Mouse (Mus musculus) CD4-positive, CD25-positive, alpha-beta regulatory T cell, adult 4 months (primary cell): ENCODE results near the gene Nck1. TPM values are rescaled to one million over a fixed set of nuclear protein-coding genes. Genes with fewer than 3 reads are reported as not detected.

Source experiments
- ATAC-seq: one replicate; pipeline ENCODE4 v1.8.0; 2017
- polyA plus RNA-seq, 2 experiments: library from polyadenylated mRNA; unstranded; fragments of 100-300 nt; shearing (Covaris generic); gene quantifications; one replicate each; pipeline ENCODE4 v1.2.1; 2017

The Nck1 gene
- polyA plus RNA-seq: 10 to 100 TPM; 67.2 to 87.4 TPM

DNA sequence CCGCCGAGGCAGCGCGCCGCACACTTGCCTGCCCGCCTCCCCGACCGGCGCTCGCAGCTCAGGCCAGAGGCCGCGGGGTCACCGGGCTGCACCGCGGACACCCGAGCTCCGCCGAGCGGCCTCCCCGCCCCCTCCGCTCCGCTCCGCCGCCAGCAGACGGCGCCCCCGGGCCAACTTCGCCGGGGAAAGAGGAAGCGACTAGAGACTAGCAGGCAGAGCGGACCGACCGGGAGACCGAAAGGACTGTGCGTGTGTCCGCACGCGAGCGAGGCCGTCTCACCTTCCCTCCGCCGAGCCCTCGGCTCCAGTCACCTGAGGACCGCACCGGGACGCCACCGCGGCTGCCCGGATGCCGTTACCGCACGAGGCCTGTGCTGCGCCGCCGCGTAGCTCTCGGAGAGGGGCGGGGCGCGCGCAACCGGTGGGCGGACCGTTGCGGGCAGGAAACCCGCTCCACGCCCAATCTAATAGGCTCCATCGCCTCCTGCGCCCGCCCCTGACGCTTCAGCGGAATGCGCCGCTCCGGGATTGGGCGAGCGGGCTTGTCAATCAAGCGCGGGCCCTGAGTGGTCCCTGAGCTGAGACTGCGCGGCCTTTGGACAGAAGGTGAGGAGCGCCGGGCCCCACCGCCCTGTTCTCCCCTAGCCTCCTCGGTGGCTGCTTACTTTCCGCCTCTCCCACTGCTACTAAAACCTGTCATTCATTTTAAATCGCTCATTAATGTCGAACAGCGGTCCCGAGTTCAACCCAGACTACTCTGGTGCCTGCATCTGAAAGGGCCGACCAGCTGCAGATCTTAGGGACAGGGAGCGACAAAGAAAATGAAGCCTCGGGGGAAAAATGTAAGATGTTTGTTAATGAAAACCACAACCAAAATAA is at the start of gene Nck1:
TSS of gene Nck1 (minus strand) at position 420 of the 879 bp plus-strand sequence.
- peak; percentile 91 for ATAC-seq

DNA sequence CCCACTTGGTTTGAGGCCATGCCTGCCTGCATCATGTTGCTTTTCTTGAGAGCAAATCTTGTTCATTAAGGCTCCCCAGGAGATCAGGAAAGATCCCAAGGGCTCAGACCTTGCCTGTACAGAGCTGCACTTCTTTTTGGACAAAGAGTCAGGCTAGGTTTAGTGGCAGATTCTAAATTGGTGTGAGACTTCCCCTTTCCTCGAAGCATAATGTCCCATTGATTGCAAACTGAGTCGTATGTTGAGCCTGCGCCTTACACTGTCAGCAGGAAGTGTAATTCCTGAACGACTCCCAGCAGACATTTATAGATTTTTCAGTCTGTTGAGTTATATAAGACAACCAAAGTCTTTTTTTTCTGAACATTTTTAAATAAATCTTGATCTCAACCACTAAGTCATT is 44.5 kb upstream of the Nck1 start:
- ATAC-seq: no peak

DNA sequence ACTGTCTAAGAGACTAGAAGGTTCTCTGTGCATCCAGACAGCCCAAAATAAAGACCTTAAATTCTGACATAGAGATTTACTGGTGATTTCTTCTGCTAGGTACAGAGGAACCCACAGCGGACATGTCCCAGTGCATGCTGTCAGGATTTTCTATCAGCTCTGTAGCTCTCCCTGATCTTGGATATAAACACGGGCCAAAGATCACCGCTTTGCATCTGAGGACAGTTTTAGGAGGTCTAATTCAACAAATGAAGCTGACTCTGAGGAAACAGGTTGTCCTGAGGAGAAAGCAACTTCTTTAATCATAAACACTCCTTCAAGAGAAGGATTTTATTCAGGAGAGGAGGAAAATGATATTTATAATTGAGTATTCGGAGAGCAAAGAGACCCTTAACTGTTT is 38.1 kb upstream of the Nck1 start:
- ATAC-seq: no peak

DNA sequence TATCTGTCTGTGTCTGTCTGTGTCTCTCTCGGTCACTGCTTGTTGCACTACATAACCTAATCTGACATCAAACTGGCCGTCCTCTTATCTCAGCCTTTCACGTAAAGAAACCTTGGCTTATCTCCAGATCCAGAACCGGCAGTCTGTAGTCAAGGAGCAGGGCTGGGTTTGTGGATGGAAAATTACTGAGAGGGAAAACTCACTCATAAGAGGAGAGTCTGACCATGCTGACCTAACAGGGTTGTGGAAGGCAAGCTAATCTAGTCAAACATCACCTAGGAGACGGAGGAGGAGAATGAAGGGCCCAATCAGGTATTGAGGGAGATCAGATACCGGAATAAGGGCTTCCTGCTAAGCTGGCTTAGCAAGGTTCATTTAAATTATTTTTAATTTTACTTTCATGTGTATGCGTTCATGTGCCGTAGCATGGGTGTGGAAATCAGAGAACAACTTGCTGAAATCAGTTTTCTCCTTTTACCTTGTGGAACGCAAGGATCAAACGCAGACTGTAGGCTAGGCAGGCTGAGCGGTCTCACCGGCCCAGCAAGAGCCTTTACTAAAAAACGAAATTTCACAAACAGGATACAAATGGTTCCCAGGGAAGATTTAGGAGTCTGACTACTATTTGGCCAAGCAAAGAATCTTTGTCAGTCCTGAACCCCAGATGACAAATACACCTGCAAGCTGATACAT is 37.1 kb upstream of the Nck1 start:
- ATAC-seq: no peak

DNA sequence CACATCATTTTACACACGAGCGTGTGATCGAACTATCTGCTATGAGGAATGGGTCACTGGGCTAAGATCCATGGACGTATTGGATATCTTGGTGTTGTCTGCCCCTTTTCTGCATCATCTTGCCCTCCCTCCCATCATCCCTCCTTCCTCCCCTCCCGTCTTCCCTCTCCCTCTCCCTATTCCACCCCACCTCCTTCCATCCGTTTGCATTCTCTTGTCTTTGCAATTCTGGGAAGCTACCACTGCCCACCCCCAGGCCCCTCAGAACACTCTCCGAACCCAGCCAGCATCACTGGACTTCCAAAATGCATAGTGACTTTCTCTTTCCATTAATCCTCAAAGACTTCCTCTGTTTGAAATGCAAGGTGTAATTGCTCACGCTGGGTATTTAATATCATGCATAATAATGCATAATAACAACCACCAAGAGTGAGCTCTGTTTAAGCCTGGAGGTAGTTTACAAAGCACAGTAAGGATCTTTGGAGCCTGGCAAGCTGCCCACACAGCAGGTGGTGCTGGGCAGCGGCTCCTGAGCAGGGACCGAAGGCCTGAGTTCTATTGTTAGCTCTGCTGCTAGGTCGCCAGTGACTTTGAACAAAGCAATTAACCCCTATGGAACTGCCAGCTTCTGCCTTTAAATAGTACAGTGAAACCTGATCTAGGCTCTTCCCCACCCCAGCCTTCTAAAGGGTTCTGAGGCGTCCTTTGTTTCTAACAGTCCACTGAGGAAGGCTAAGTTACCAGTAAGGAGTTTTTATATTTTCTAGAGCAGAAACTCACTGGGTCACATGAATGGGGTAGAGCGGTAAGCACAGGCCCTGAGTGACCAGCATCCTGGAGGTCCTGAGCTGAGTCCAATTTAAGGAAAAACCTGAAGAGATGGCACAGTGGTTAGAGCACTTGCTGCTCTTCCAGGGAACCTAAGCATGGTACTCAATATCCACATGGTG is 35.9 kb upstream of the Nck1 start:
- no peak for ATAC-seq

DNA sequence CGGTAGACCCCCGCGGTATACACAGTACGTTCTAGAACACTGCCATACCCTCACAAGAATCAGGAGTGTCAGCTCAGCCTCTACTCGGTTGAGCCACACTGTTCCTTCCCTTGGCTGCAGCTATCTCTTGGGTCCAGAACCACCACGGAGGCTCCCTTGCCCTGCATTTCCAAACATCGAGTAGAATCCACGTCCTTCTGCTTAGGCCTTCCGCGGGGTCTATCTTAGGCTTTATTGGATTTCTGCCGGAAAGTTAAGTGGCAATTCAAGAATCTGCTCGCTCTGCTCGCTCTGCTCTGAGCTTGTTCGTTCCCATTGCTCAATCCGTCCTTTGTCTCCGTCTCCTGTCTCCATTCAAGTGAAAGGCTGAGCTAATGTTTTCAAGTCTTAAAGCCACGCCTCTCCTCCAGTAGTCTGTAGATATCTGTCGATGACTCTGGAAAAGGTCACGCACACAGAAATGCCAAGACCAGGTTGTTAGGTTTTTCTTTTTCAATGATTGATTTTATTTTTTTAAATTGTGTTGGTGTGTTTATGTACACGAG is 34.3 kb upstream of the Nck1 start:
- ATAC-seq: no peak

DNA sequence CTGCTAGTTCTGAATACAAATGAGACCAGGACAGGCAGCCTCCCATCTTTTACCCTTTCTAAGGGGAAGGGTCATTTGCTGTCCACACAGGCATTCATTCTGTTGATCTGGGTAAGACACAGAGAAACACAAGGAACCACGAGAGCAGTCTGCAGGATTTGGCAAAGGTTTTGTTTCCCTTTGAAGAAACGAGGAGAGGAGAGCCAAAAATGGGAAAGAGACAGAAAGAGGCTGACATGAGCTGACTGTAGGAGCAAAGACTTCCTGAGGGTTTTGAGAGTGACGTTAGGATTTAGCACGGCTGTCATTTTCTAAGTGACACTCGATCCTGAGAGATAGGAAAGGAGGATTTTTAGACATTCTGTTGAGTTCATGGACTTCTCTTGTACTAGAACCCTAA is 28.0 kb upstream of the Nck1 start:
- no peak for ATAC-seq

DNA sequence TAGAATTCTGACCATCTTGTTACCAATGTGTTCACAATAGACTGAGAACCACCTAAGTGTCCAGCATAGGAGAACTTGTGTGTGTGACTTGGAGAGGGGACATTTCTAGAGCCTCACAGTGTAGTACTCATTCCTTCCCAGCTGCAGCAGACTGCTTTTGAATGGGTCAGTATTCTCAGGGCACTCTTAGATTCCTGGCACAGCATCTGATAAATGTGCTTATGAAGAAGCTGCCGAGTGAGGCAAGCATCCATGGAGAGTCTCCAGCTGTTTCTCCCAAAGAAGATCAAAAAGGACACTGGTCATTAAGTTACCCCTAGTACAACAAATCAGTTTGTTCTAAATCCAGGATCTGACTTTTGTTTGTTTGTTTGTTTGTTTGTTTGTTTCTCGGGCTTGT is 27.4 kb upstream of the Nck1 start:
- no peak for ATAC-seq

DNA sequence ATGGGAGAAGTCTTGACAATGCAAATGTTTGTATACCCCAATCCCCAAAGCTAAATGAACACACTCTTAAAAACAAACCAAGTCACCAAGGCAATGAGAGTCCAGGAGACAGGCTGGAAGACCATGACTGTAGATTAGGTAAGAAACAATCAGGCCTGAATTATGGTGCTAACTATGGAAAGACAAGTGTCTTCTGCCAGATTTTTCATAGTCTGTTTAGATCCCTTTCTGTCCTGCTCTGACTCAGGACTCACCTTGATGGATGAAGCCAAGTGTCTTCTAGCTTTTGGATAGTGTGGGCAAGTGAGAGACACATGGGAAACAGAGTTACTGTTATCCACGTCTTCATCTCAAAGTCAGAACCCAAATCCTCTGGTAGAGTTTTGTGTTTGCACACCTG is 25.6 kb upstream of the Nck1 start:
- no peak for ATAC-seq

DNA sequence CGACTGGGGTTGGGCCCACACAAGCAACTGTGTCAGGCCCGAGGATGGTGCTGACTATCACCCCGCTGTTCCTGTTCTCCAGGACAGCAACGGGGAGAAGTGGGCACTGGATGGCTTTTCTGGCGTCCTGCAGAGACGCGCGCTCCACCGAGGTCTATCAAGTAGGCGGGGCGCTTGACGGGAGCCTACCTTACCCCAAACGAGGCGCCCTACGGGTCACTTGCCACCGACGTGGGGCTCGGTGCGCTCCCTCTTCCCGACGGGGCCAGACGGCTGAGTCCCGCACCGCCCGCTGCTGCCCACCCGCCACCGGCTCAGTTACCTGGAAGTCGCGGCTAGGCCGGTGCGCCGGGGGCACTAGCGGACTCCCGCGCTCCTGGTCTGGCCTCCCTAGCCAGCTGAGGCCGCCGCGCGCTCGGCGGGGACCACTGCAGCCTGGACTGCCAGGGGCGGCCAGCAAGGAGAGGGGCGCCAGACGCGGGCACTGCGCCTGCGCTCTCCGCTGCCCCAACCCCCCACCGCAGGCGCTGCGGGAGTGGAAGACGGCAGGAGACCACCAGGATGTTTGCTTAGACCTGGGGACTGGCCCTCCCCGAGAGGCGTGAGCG is 24.8 kb upstream of the Nck1 start, which contains the start of gene Slc35g2:
TSS of gene Slc35g2 (minus strand) at position 465 of the 608 bp plus-strand sequence.
- ATAC-seq: no peak

DNA sequence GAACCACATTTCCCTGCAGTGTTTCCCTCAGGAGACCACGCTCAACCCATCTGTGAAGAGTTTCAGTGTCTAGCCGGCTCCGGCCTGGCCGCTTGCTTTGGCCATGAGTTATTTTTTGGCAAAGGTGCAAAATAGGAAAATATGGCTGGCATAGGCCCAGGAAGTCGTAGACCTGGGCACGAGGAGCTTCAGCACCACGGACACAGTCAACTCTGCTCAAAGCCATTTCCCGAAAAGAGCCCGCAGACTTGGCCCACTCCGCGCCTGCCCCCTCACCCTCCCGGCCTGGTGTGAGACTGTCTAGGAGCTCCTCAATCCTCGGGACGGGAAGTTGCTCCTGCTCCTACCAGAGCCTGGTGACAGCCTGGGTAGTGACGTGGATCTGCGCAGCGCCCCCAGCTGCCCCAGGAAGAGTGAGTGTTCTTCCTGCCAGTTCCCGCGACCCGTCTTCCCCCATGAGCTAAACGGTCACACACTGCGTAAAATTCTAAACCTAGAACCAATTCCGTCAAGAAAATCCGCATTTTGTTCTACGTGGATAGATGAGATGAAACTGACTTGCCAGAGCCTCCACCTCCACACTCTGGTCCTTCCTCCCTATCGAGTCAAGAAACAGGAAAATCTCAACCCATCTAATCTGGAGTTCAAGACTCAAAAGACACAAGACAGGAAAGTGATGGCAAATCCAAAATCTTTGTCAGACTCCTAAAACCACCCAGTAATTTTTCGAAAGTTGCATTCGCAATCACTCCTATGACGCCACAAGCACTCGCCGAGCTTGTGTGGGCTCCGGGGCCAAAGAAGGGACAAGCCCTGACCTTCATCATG is 24.1 kb upstream of the Nck1 start:
- ATAC-seq: peak; percentile 53

DNA sequence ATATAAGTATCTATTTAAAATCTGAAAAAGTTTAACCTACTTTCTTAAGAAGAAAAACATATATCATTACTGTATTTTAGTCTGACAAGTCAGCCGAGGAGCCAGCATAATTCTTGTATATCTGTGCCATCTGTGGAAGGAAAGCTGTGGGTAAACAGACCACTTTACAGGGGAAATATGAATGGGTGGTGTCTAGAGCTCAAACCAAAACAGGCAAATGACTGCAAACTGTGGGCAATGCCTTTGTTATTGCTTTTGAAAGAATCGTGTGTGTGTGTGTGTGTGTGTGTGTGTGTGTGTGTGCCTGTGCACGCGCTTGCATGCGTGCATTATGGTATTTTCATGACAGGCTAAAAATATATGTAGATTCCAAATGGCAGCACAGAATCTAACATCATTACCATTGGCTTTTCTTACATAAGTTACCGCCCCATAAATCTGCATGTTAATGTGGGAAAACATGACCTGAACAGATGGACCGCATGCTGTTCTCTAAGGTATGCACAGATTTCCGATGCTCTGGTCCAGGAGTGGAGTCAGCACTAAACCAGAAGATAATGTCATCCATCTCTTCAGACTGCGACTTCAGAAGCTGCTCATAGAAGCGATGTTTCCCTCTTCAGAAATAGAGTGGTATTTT is 14.4 kb upstream of the Nck1 start:
- no peak for ATAC-seq

DNA sequence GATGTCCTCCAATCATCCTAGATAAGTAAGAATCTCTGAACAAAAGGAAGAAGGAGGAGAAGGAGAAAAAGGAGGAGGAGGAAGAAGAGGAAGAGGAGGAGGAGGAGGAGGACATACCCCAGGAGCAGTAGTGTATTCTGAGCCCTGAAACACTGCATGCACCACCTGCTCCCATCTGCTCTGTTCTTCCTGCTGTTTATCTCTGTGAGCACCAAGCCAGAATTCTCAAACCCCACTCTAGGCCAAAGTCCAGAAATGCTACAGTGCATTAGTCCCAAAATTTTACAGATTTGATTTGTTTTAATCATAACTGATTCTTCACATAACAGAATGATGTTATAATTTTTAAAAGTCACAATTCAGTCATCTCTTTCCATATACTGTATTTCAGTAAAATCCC is 13.1 kb upstream of the Nck1 start:
- no peak for ATAC-seq

DNA sequence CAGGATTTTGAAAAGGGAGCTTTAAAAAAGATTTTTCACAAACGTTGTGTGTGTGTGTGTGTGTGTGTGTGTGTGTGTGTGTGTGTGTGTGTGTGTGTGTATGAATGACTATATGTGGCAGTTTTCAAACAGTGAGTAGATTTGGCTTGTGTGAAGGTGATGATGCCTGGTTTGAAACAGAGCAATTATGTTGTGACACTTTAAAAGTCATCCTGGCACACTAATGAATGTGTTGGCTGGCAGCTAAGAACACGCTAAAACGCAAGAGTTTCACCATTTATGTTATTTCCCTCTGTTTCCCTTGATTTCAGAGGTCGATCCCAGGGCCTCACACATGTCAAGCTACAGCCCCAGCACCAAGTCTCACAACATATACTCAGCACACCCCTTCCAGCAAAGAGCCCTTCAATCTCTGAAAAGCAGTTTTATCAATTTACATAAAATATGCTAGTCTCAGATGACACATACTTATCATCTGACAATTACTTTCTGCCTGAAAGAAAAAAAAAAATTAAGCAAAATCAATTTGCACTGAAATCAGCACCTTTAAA is 12.2 kb upstream of the Nck1 start:
- ATAC-seq: no peak

DNA sequence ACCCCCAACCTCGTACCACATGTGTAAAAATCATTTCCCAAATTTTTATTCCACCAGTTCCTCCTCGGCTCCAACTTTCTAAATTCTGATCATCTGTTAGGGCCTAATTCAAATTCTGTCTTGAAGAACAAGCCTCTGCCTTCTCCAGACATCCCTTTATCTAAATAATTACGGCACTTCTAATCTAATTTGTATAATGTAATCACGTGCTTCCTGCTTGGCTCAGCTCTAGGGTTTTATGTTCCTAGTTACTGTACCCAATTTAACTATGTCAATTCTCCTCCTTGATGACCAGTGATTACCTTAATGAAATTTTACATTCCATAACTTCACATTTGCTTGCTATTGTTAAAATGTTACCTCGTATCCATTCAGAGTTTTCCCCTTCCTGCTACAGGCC is 9.8 kb upstream of the Nck1 start:
- no peak for ATAC-seq

DNA sequence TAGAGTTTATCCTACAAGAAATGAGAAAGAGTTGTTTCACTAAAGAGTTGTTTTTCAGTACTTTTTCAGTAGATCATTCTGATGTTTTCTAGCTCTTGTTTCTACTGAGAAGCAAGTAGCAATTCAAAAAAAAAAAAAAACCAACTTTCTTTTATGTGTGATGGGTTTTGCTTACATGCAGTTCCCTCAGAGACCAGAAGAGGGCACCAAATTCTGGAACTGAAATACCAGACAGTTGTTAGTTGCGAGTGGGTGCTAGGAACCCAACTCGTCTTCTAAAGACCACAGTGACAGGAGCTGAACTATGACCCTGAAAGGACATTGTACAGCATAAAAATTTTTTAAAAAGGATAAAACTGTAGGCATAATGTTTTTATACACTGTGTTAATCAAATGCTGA is 2.4 kb upstream of the Nck1 start:
- ATAC-seq: no peak

DNA sequence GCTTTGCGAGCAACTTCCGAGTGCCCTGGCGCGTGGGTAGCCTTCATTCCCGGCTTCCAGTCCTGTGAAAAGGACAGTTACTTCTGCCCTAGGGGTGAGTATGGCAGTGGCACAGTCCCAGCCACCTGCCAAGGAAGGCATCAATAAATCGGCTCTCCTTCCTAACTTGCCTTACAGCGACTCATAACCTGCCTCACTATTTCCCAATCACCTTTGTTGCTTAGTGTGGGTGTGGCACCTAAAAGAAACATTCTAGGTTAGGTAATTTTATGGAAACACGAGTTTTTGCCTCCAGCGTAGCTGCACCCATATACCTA is 618 bp upstream of the Nck1 start:
- ATAC-seq: peak; percentile 16

DNA sequence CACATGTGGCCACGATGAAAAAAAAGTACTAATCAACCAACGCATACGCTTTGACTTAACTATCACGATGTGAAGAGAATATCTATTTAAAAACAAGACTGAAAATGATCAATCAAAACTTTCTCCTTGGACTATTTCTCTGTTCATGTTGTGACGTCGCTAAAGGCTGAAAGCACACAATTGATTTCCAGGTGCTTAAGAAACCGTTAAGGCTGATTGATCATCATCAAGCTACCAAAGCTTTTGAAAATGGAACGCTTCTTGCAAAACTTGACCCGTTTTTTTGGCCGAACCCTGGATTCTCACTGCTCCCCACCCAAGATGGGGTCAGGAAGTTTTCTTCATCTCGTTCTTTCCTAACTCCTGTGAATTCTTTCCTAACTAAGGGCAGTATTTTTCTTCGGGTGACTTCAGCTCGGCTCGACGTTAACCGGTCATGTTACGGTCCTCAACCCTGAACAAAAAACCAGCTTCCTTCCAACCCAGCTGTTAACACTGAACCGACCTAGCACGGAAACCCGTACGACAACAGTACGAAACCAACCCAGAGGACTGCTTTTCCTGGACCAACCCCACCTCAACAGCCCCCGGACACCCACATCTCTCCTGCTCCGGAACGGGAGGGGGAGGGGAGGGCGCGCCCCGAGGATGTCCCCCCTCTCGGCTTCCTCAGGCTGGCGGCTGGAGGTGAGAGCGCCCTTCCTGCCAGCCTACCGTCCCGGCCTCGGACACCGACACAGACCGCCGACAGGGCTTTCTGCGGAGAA is 803 bp downstream of the Nck1 start:
- peak; percentile 30 for ATAC-seq

DNA sequence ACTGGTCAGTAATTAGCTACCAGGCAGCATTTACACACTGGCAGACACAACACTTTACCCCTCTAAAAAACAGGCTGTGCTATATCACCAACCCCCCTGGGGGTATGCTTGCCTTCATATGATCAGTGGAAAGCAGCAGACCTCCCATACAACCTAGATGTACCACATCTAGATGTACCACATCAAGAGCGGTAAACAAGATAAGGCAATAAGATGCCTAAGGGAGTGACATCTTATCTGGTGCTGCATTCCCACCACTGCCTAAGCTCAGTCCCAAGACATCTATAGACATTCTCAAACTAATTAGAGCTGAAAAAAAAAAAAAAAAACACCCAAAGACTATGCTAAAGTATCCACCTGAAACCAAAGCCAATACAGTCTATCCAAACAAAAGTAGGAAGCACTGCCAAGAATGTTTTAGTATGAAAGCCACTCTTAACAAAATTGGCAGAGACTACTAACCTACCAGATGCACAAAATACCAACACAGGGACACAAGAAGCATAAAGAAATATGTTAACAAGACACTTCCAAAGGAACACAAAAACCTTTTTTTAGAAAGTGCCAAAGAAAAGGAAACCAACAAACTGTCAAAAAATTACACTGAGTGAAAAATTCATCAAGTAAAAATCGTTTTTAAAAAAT is 10.2 kb downstream of the Nck1 start:
- no peak for ATAC-seq
